Mouse (Mus musculus): ENCODE data around the gene Arnt.

DNA sequence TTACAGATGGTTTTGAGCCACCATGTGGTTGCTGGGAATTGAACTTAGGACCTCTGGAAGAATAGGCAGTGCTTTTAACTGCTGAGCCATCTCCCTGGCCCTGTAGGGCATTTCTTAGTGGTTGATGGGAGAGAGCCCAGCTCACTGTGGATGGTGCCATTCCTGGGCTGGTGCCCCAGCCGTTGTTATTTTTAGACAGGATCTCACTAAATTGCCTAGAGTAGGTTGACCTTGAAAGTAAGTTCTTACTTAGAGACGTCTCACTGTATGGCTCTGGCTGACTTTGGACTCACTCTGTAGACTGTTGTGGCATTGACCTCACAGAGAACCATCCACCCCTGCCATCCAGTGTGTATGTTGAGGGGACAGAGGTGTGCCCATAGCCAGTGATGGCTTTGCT lies 64.0 kb downstream of the Arnt start:
- TF ChIP-seq CTCF (IDR thresholded peaks at IDR 0.05; ENCODE audit: low read depth, low read length) (no peak), POLR2A (IDR thresholded peaks at IDR 0.05; ENCODE audit: extremely low read depth, insufficient read depth, low read length) (no peak)

Data from liver, adult 2 months (tissue).